Mouse (Mus musculus): ENCODE measurements around the gene Chad. TPM values are rescaled to one million over a fixed set of nuclear protein-coding genes. Genes with fewer than 3 reads are reported as not detected.

Chad gene
- polyA plus RNA-seq, 1 experiment: not detected

DNA sequence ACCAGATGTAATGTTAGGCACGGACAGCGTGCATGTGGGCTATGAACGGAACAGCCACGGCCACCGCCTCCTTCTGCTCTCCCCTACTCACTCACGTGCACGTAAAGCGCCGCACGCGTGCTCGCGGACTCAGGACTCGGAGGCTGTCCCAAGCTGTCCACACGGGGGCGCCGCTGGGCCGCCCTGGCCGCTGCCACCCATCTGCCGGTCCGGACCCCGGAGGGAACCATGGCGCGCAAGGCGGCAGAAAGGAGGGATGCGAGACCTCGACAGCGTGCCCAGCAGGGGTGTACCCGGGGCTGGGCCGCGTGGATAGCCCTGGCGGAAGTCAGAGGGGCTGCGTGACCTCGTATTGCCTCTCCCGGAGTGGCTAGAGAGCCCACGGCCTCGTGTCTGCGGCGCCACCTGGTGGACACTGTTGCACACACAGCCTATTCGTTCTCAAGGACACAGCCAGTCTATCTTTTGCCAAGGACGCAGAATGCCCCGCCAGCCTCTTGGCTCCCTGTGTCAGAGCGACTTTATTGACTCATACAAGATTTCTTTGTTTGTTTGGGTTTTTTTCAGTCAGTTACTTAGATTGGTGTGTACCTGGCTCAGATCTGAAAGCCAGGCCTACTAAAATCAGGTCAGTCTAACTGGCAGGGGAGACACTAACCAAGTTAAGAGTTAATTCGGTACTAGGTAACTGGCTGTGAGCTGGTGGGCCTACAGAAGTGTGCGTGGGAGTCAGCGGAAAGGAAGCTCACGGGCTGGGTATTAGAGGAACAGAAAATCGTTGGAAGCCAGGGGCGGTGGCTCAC, 15.8 kb upstream of the Chad start, which contains the start of gene Rsad1:
Gene Rsad1 (minus strand): TSS at position 368 of the 803 bp plus-strand sequence.
- no peaks in the 10 kb centered on the region; the same call in 1 of the 2 replicates for H3K4me1 ChIP-seq (ENCODE audit: control insufficient read depth, insufficient read depth, insufficient read length, low read length)
- H3K4me3 ChIP-seq (ENCODE audit: insufficient read depth, low read depth, low read length): peak within 1 kb of the TSS; percentile 87
- H3K27ac ChIP-seq (replicated peaks; ENCODE audit: low read depth, low read length): peak within 1 kb of the TSS; percentile 89

DNA sequence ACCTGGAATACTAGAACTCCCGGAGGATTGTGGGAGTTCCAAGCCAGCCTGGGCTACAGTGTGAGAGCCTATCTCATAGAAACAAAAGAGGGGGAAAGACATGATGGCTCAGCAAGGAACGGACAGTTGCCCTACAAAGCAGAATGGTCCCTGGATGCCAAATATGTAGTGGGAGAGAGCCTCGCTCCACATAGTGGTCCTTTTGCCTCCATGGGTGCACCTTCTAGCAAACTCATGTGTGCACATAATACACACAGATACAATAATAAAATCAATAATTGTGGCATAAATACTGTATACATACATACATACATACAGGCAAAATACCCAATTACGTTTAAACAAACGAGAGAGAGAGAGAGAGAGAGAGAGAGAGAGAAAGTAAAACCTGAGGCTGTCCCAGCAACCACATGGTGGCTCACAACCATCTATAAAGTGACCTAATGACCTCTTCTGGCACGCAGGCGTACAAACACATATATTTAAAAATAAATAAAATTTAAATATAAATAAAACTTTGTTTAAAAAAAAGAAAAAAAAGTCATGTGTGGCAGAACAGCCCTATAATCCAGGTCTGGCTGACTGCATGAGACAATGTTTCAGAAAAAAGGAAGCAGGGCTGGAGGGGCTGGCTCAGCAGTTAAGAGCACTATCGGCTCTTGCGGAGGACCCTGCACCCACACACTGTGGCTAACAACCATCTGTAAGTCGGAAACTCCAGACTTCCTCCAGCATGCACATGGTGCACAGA, 15.0 kb upstream of the Chad start:
- Histone ChIP-seq H3K27ac (replicated peaks; ENCODE audit: low read depth, low read length) (peak overlapping the region; percentile 32), H3K4me1 (ENCODE audit: control insufficient read depth, insufficient read depth, insufficient read length, low read length) (no peaks in the 10 kb centered on the region; the same call in 1 of the 2 replicates), H3K4me3 (ENCODE audit: insufficient read depth, low read depth, low read length) (no peak overlapping the region)

DNA sequence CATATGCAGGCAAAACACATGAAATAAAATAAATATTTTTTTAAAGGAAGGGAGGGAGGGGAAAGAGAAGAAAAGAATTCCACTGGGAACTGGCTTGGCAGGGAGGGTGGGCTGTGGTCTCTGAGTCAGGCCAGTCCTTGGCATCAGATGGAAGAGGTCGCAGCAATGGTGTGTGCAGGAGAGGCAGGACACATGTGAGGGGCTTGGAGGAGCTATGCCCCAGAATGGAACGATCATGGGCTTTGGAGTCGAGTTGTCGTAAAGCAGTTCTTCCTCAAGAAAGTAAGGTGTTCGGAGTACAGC, 14.5 kb upstream of the Chad start:
- Histone ChIP-seq H3K4me3 (ENCODE audit: insufficient read depth, low read depth, low read length) (no peak overlapping the region), H3K4me1 (ENCODE audit: control insufficient read depth, insufficient read depth, insufficient read length, low read length) (no peaks in the 10 kb centered on the region; the same call in 1 of the 2 replicates), H3K27ac (replicated peaks; ENCODE audit: low read depth, low read length) (no peak overlapping the region)

DNA sequence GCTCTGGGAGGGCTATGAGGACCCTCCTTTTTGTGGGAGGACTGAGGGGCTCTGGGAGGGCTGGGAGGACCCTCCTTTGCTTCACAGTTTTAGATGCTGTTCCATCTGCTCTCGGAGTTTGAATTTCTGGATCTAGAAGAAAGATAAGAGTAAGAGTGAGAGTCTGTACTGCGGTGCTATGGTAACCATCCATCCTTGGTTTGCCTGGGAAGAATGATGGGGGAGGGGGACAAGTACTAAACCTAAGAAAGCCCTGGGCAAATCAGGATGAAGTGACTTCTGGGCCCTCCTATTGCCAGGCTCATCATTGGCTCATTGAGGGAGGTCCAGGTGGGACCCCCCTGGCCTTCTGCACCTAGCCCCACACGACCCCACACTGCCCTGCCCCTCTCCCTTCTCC, 6.6 kb upstream of the Chad start:
- Histone ChIP-seq H3K4me3 (ENCODE audit: insufficient read depth, low read depth, low read length) (no peak overlapping the region), H3K4me1 (ENCODE audit: control insufficient read depth, insufficient read depth, insufficient read length, low read length) (no peaks in the 10 kb centered on the region), H3K27ac (replicated peaks; ENCODE audit: low read depth, low read length) (no peak overlapping the region)

DNA sequence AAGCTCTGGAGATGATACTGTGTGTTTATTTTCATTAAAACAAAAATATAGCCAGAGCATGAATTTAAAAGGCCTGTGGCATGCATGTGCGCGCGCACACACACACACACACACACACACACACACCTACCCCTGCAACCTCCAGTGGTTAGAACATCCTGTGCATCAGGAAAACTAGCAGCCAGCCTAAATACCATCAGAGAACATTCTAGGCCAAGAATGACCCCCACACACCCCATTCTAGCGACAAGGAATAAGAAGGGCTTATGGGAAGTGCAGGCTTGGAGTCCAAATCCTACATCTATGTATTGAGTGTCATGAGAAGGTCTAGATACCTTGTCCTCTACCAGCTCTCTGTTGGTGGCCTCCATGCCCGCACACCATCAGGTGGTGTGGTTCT, 1.5 kb upstream of the Chad start:
- Histone ChIP-seq H3K4me1 (ENCODE audit: control insufficient read depth, insufficient read depth, insufficient read length, low read length) (no peaks in the 10 kb centered on the region), H3K27ac (replicated peaks; ENCODE audit: low read depth, low read length) (no peak overlapping the region), H3K4me3 (ENCODE audit: insufficient read depth, low read depth, low read length) (no peak overlapping the region)

DNA sequence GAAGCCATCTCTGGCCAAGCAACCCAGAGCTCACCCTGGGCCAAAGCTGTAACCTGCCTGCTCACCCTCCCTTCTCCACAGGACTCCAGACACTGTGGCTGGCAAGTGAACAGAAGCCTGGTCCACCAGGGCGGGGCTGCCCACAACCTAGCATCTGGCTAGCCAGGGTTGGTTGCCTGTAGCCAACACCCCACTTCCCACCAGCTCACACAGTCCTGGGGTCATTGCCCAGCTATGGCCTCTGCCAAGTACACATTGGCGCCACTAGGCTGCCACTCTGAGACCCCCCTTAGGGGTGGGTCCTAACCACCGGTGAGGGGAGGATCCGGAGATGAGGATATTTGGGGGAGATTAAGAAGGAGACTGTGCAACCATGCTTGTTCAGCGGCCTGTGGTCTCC, 1.0 kb upstream of the Chad start:
- no peak overlapping the region for H3K27ac ChIP-seq (replicated peaks; ENCODE audit: low read depth, low read length)
- H3K4me3 ChIP-seq (ENCODE audit: insufficient read depth, low read depth, low read length): no peak overlapping the region
- no peaks in the 10 kb centered on the region for H3K4me1 ChIP-seq (ENCODE audit: control insufficient read depth, insufficient read depth, insufficient read length, low read length)

DNA sequence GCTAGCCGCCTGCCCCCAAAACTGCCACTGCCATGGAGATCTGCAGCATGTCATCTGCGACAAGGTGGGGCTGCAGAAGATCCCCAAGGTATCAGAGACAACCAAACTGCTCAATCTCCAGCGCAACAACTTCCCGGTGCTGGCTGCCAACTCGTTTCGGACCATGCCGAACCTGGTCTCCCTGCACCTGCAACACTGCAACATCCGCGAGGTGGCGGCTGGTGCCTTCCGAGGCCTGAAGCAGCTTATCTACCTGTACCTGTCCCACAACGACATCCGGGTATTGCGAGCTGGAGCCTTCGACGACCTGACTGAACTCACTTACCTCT, 268 bp downstream of the Chad start:
- H3K4me3 ChIP-seq (ENCODE audit: insufficient read depth, low read depth, low read length): no peak overlapping the region
- no peaks in the 10 kb centered on the region for H3K4me1 ChIP-seq (ENCODE audit: control insufficient read depth, insufficient read depth, insufficient read length, low read length)
- H3K27ac ChIP-seq (replicated peaks; ENCODE audit: low read depth, low read length): no peak overlapping the region

DNA sequence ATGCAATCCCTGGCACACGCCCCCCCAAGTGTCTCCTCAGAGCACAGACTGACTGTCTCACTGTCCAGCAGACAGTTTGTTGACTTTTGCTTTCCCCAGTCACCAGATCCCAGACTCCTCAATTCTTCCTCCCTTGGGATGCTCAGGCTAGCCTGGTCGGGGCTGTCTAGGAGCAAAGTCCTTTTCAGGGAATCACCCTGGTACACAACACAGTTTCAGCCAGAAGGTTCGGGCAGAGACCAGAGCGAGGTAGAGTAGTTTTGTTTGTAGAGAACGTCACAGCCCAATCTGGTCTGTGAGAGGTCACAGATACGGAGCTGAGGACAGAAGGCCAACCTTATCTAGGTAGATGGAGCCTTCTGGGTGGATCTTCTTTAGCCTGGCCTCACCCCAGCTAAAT, 1.7 kb downstream of the Chad start:
- Histone ChIP-seq H3K4me3 (ENCODE audit: insufficient read depth, low read depth, low read length) (no peak overlapping the region), H3K27ac (replicated peaks; ENCODE audit: low read depth, low read length) (no peak overlapping the region), H3K4me1 (ENCODE audit: control insufficient read depth, insufficient read depth, insufficient read length, low read length) (peaks cover 5% of the 10 kb centered on the region)

DNA sequence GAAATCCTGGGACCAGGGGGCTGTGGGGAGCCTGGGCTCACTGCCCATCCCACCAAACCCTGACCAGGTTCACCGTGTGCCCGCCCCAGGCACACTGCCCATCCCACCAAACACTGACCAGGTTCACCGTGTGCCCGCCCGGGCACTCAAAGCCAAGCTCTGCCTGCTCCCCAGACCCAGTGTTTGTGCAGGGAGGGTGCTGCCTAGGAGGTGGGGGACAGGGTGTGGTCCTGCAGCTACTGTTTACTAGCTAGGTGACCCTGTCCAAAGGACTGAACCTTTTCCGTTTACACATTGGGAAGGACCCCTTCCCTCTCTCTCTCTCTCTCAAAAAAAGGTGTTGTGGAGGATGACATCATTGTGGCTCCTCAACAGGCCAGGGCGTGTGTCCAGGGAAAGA, 2.5 kb downstream of the Chad start:
- Histone ChIP-seq H3K4me3 (ENCODE audit: insufficient read depth, low read depth, low read length) (no peak overlapping the region), H3K27ac (replicated peaks; ENCODE audit: low read depth, low read length) (no peak overlapping the region), H3K4me1 (ENCODE audit: control insufficient read depth, insufficient read depth, insufficient read length, low read length) (peaks cover 5% of the 10 kb centered on the region)

DNA sequence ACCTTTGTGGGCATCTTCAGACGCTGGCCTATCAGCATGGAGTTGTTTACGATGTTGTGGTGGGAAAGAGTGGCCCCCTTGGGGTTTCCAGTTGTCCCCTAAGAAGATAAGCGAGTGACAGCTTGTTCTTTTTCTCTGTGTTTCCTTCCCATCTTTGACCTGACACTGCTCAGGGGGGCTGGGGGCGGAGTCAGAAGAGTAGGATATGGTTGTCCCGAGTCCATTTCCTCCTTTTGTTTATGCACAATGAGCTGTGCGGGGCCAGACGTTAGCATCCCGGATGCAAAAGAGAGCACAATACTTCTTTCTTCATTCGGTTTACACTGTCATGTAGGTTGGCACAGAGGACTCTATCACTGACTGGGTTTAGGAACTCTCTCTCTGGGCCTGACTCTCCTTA, 5.8 kb downstream of the Chad start:
- H3K27ac ChIP-seq (replicated peaks; ENCODE audit: low read depth, low read length): peak overlapping the region; percentile 95
- H3K4me1 ChIP-seq (ENCODE audit: control insufficient read depth, insufficient read depth, insufficient read length, low read length): peaks cover 8% of the 10 kb centered on the region
- H3K4me3 ChIP-seq (ENCODE audit: insufficient read depth, low read depth, low read length): no peak overlapping the region

DNA sequence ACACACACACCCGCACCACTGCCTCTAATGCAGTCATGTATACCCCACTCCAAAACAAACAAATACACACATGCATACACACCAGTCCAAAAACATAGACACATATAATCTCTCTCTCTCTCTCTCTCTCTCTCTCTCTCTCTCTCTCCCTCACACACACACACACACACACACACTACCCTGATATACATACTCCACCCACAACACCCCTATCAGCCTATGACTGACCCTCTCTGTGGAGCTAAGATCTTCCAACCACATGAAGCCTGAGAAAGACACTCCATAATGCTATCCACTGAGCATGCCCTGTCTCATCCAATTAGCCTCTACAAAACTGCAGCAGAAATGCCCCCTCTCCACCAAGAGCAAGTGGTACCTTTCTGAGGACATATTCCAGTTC, 7.0 kb downstream of the Chad start:
- H3K4me1 ChIP-seq (ENCODE audit: control insufficient read depth, insufficient read depth, insufficient read length, low read length): peaks cover 8% of the 10 kb centered on the region
- H3K4me3 ChIP-seq (ENCODE audit: insufficient read depth, low read depth, low read length): no peak overlapping the region

DNA sequence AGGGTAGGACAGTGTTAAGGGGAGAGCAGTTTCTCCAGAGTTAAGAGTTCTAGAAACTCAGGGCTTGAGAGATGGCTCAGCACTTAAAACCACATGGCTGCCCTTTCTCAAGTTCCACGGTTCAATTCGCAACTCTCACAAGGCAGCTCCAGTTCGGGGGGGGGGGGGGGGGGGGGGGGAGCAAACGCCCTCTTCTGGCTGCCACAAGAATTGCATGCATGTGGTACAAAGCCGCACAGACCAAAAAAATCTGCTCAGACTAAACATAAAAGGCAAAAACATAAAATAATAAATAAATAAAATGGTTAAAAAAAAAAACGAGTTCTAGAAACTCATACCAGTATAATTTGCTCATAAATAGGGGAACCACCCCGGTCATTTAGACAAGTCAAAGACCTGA, 9.7 kb downstream of the Chad start:
- H3K4me1 ChIP-seq (ENCODE audit: control insufficient read depth, insufficient read depth, insufficient read length, low read length): peaks cover 10% of the 10 kb centered on the region
- no peak overlapping the region for H3K27ac ChIP-seq (replicated peaks; ENCODE audit: low read depth, low read length)
- H3K4me3 ChIP-seq (ENCODE audit: insufficient read depth, low read depth, low read length): no peak overlapping the region

More for the DNA sequence above, 7.0 kb downstream of the Chad start:
- no peak overlapping the region for H3K27ac ChIP-seq (replicated peaks; ENCODE audit: low read depth, low read length)

DNA sequence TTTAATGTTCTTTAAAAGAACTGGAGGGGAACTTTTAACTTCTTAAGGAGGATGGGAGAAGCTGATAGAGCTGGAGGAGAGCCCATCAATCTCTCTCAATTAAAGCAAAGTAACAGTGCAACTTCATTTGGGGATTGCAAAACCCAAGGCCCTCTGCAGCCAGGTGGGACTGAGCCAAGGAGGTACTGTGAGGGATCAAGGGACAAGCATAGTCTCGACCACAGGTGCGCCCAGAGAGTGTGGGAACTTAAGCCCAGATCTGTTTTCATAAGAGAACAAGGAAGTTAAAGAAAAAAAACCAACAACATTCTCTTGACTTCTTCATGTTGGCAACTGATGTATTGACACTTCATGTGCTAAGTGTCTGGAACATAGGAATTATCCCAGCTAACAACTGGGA, 10.2 kb downstream of the Chad start:
- H3K4me1 ChIP-seq (ENCODE audit: control insufficient read depth, insufficient read depth, insufficient read length, low read length): peaks cover 10% of the 10 kb centered on the region

DNA sequence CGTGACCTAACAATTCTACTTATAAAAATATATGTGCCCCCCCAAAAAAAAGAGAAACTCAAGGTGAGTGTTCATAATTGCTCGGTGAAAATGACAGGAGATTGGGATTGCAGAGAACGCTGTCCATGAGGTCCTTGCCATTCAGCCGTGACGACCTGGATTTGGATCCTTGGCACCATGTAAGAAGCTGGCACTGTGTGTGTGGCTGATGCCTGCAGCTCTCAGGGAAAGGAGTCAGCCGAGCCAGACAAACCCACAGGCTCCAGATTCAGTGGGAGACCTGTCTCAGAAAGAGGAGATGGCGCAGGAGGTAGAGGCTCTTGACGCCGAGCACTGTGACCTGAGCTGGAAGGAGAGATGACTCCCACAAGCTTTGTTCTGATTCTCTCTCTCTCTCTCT, 11.5 kb downstream of the Chad start:
- no peak overlapping the region for H3K4me3 ChIP-seq (ENCODE audit: insufficient read depth, low read depth, low read length)
- H3K27ac ChIP-seq (replicated peaks; ENCODE audit: low read depth, low read length): no peak overlapping the region
- peaks cover 5% of the 10 kb centered on the region; the same call in 1 of the 2 replicates for H3K4me1 ChIP-seq (ENCODE audit: control insufficient read depth, insufficient read depth, insufficient read length, low read length)

More for the DNA sequence above, 10.2 kb downstream of the Chad start:
- Histone ChIP-seq H3K4me3 (ENCODE audit: insufficient read depth, low read depth, low read length) (no peak overlapping the region), H3K27ac (replicated peaks; ENCODE audit: low read depth, low read length) (no peak overlapping the region)

DNA sequence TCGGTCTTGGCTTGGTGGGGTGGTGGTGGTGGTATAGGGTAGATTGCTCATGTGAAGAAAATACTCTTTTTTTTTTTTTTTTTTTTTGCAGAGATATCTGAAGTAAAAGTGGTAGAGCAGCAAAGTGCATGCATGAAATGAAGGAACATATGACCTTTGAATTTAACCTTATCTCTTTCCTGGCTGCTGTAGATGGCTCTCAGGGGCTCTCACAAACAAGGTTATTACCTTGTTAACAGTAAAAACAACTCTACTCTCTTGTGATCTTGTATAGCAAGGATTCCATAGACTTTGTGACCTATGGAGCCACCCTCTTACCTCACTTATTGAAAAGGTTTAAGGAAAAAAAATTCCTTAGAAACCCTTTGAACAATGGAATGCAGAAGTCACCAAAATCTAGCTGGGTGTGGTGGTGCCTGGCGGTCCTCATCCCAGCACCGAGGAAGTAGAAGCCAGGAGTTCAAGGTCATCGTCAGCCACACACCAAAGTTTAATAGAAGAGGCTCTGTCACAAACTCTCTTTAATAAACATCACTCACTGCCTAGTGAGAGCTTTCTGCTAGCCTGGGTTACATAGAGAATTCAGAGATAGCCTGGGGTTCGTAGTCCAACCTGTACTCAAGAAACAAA, 15.4 kb downstream of the Chad start:
- Histone ChIP-seq H3K27ac (replicated peaks; ENCODE audit: low read depth, low read length) (no peak overlapping the region), H3K4me1 (ENCODE audit: control insufficient read depth, insufficient read depth, insufficient read length, low read length) (peaks cover 3% of the 10 kb centered on the region; the same call in 1 of the 2 replicates), H3K4me3 (ENCODE audit: insufficient read depth, low read depth, low read length) (no peak overlapping the region)

Data from brown adipose tissue, adult 24 weeks (tissue).